Mouse (Mus musculus): ENCODE measurements around the gene Asna1. TPM values are rescaled to one million over a fixed set of nuclear protein-coding genes. Genes with fewer than 3 reads are reported as not detected.
A peak's percentile ranks its signal among the peaks of the same experiment; 100 is the strongest.

Asna1 gene
- polyA plus RNA-seq, 1 experiment from 2014 or later = 154 TPM

DNA sequence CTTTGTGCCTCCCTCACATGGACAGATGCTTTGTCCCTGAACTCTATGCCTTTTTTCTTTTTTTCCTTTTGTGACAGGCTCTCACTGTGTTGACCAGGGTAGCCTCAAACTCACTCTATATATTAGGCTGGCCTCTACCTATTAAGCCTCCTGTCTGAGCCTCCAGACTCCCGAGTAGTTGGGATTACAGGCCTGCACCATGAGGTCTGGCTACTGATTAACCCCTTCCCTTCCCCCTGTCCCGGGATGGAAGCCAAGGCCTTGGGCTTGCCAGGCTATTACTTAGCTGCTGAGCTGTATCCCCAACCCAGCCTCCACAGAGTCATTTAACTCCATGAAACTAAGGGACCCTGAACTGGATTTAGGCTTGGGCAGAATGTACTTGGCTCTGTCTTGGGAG, 40.1 kb upstream of the Asna1 start:
- peaks cover 8% of the 10 kb centered on the region for H3K4me1 ChIP-seq (ENCODE audit: insufficient read depth, low read length)
- no peaks in the 10 kb centered on the region for H3K27me3 ChIP-seq (ENCODE audit: insufficient read depth, low read length)
- H3K9ac ChIP-seq (replicated peaks; ENCODE audit: low read length) = no peak overlapping the region; the same call in 1 of the 2 replicates
- no peak overlapping the region for H3K4me3 ChIP-seq (ENCODE audit: low read length)
- no peak overlapping the region for H3K4me2 ChIP-seq (replicated peaks; ENCODE audit: low read depth, low read length)
- ATAC-seq (ENCODE audit: low FRiP score, low TSS enrichment) = peak; percentile 14; the same call in 1 of the 2 replicates
- H3K27ac ChIP-seq (ENCODE audit: low read length) = no peak overlapping the region
- 27% methylated on average over 2 of the region's 2 CpGs for WGBS
- peaks cover 9% of the 10 kb centered on the region for H3K36me3 ChIP-seq (ENCODE audit: insufficient read depth, low read length)
- no peaks in the 10 kb centered on the region for H3K9me3 ChIP-seq (ENCODE audit: low read length)

DNA sequence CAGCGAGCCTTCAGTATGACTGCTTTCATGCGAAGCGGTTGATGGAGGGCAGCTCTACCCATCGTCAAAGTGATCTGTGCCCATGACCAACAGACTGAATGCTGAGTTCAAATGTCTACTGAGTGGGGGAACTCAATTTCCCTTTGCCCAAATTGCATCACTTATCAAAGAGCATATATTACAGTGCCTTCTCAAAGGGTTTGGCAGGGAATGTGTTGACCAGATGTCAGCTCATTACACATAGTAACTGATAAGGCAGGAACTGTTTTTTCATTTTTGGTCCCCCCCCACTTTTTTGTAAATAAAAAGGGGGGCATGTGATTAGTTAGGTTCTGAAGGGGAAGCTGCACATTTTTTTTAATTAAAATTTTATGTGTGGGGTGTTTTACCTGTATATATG, 37.5 kb upstream of the Asna1 start:
- 94% methylated on average over 4 of the region's 4 CpGs for WGBS
- H3K4me2 ChIP-seq (replicated peaks; ENCODE audit: low read depth, low read length) = no peak overlapping the region
- peaks cover 9% of the 10 kb centered on the region for H3K36me3 ChIP-seq (ENCODE audit: insufficient read depth, low read length)
- H3K9me3 ChIP-seq (ENCODE audit: low read length) = no peaks in the 10 kb centered on the region
- ATAC-seq (ENCODE audit: low FRiP score, low TSS enrichment) = no peak
- no peak overlapping the region for H3K9ac ChIP-seq (replicated peaks; ENCODE audit: low read length)
- H3K4me3 ChIP-seq (ENCODE audit: low read length) = no peak overlapping the region
- no peak overlapping the region for H3K27ac ChIP-seq (ENCODE audit: low read length)
- peaks cover 8% of the 10 kb centered on the region for H3K4me1 ChIP-seq (ENCODE audit: insufficient read depth, low read length)
- H3K27me3 ChIP-seq (ENCODE audit: insufficient read depth, low read length) = no peaks in the 10 kb centered on the region

DNA sequence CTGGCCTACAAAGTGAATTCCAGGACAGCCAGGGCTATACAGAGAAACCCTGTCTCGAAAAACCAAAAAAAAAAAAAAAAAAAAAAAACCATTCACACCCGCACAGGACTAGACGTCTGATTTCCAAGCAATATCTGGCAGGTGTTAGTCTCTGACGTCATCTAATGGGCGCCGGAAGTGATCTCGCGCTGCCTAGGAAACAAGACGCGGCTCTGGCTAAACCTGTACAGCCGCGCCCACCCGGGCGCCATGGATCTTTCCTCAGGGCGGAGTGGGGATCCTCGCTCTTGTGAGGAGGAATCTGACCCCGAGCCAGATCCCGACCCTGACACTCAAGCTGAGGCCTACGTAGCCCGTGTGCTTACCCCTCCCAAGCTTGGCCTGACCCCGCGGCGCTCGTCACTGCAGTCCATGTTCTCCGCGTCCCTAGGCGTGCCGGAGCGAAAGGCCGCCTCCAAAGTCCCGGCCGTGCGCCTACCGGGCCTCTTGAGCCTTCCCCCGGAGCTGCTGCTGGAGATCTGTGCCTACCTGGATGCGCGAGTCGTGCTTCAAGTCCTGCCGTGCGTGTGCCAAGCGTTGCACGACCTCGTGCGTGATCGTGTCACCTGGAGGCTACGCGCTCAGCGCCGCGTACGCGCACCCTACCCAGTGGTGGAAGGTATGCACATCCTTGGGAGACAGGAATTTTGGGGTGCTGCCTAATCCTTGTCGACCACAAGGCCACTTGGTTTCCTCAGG, 35.0 kb upstream of the Asna1 start, which contains the start of gene Fbxw9:
Gene Fbxw9 (plus strand): TSS at position 177 of the 738 bp plus-strand sequence.
- Histone ChIP-seq H3K27ac (ENCODE audit: low read length) (no peak within 1 kb of the TSS), H3K4me2 (replicated peaks; ENCODE audit: low read depth, low read length) (peak within 1 kb of the TSS; percentile 95)

DNA sequence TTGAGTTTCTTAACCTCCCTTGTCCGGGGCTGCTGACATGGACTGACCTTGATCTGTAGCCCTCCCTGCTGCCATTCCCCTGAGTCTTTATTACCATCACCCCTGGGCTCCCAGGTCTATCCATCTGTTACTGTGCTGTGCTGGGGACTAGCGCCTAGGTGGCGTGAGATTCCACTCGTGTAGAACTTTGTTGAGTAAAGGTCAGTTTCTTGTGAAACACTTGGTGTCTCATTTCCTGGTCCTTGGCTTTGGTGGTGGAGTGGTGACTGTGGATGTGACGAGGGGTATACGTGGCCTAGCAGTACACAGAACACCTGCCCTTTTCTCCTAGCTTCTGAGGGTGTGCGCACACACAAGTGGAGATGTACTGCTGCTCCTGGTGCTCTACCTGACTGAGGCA, 32.3 kb upstream of the Asna1 start:
- Histone ChIP-seq H3K4me3 (ENCODE audit: low read length) (no peak overlapping the region), H3K4me1 (ENCODE audit: insufficient read depth, low read length) (peaks cover 8% of the 10 kb centered on the region), H3K9ac (replicated peaks; ENCODE audit: low read length) (no peak overlapping the region), H3K4me2 (replicated peaks; ENCODE audit: low read depth, low read length) (no peak overlapping the region), H3K27me3 (ENCODE audit: insufficient read depth, low read length) (no peaks in the 10 kb centered on the region), H3K36me3 (ENCODE audit: insufficient read depth, low read length) (peaks cover 40% of the 10 kb centered on the region), H3K27ac (ENCODE audit: low read length) (no peak overlapping the region), H3K9me3 (ENCODE audit: low read length) (no peaks in the 10 kb centered on the region)
- 81% methylated on average over 7 of the region's 7 CpGs for WGBS
- no peak for ATAC-seq (ENCODE audit: low FRiP score, low TSS enrichment)

More for the DNA sequence above, 35.0 kb upstream of the Asna1 start, which contains the start of gene Fbxw9:
- H3K4me1 ChIP-seq (ENCODE audit: insufficient read depth, low read length) = peaks cover 8% of the 10 kb centered on the region
- peak within 1 kb of the TSS; percentile 95 for H3K4me3 ChIP-seq (ENCODE audit: low read length)
- no peaks in the 10 kb centered on the region for H3K27me3 ChIP-seq (ENCODE audit: insufficient read depth, low read length)
- no peaks in the 10 kb centered on the region for H3K9me3 ChIP-seq (ENCODE audit: low read length)
- WGBS = under 1% methylated on average over 52 of the region's 53 CpGs
- H3K36me3 ChIP-seq (ENCODE audit: insufficient read depth, low read length) = peaks cover 18% of the 10 kb centered on the region
- peak within 1 kb of the TSS; percentile 79 for H3K9ac ChIP-seq (replicated peaks; ENCODE audit: low read length)
- peak; percentile 93 for ATAC-seq (ENCODE audit: low FRiP score, low TSS enrichment)

DNA sequence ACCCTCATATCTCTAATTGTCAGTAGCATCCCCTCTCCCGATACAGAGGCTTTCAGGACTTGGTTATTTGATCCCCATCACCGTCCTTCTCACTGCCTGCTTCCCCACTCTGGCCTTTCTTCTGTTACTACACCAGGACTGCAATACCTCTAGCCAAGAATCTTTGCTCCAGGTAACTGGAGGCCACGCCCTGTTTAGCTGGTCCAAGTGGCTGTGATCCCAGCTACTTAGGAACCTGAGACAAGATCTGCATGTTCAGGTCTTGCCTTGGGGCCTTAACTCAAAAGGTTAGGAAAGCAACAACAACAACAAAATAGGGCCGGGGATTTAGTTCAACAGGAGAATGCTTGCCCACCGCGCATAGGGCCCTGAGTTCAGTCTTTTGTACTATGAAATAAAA, 18.5 kb upstream of the Asna1 start:
- Histone ChIP-seq H3K4me2 (replicated peaks; ENCODE audit: low read depth, low read length) (no peak overlapping the region), H3K27me3 (ENCODE audit: insufficient read depth, low read length) (no peaks in the 10 kb centered on the region), H3K27ac (ENCODE audit: low read length) (no peak overlapping the region), H3K4me3 (ENCODE audit: low read length) (no peak overlapping the region), H3K36me3 (ENCODE audit: insufficient read depth, low read length) (peaks cover 70% of the 10 kb centered on the region), H3K9me3 (ENCODE audit: low read length) (no peaks in the 10 kb centered on the region), H3K9ac (replicated peaks; ENCODE audit: low read length) (no peak overlapping the region), H3K4me1 (ENCODE audit: insufficient read depth, low read length) (peaks cover 7% of the 10 kb centered on the region)
- 85% methylated on average over 6 of the region's 6 CpGs for WGBS
- ATAC-seq (ENCODE audit: low FRiP score, low TSS enrichment) = no peak

DNA sequence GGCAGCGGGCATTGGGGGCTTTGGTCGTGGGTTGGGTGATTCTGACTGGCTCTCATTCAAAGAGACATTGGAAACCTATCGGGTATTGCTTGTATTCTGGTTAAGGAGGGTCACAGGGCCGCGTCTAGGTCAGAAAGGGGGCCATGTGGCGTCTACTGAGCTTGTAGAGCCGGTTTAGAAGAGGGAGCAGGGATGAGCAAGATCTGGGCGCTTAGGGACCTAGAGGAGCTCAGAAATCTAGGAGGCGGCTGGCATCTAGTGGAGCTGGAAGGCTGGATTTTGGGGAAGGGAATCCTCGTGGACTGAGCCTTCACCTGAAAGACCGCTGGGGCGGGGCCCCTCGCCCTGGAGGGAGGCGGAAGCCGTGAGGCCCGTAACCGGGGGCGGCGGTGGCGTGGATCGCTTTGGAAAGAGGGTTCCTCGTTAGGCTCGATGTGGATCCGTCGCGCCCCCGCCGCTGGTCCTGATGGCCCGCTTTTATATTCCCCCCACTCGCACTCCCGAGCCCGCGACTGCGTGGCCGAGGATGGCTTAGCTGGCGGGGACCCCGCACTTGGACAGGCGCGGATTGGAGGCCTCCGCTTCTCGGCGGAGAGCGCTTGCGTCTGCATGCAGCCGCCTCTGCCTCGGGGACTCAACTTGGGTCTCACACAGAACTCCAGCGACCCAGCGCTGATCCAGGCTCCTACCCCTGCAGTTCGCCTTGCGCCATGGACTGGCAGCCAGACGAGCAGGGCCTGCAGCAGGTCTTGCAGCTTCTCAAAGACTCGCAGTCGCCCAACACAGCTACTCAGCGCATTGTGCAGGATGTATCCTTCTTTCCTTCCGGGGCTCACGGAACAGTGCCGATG, 12.8 kb upstream of the Asna1 start:
- Histone ChIP-seq H3K27ac (ENCODE audit: low read length) (peak overlapping the region; percentile 100), H3K4me3 (ENCODE audit: low read length) (peak overlapping the region; percentile 87), H3K4me2 (replicated peaks; ENCODE audit: low read depth, low read length) (peak overlapping the region; percentile 92), H3K27me3 (ENCODE audit: insufficient read depth, low read length) (no peaks in the 10 kb centered on the region), H3K9ac (replicated peaks; ENCODE audit: low read length) (peak overlapping the region; percentile 96), H3K4me1 (ENCODE audit: insufficient read depth, low read length) (peaks cover 26% of the 10 kb centered on the region), H3K9me3 (ENCODE audit: low read length) (no peaks in the 10 kb centered on the region), H3K36me3 (ENCODE audit: insufficient read depth, low read length) (peaks cover 20% of the 10 kb centered on the region)
- no peak for ATAC-seq (ENCODE audit: low FRiP score, low TSS enrichment)
- WGBS = 0% methylated on average over 56 of the region's 57 CpGs

DNA sequence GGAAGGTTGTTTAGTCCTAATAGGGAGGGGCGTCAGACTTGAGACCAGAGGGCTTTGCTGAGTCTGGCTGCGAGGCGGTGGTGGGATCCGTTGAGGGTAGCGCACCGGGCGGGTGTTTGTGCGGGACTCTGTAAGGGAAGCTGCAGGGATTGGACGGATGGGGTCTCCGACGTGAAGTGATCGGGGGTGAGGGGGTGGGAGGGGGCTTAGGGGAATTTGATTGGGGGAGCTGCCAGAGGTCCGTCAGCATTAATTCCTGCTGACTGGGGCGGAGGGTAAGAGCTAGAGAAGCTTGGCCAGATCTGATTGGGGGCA, 12.2 kb upstream of the Asna1 start:
- H3K9ac ChIP-seq (replicated peaks; ENCODE audit: low read length) = peak overlapping the region; percentile 96
- H3K36me3 ChIP-seq (ENCODE audit: insufficient read depth, low read length) = peaks cover 24% of the 10 kb centered on the region
- H3K4me3 ChIP-seq (ENCODE audit: low read length) = peak overlapping the region; percentile 87
- H3K4me2 ChIP-seq (replicated peaks; ENCODE audit: low read depth, low read length) = peak overlapping the region; percentile 92
- peak; percentile 59 for ATAC-seq (ENCODE audit: low FRiP score, low TSS enrichment)
- H3K27me3 ChIP-seq (ENCODE audit: insufficient read depth, low read length) = no peaks in the 10 kb centered on the region
- peaks cover 26% of the 10 kb centered on the region for H3K4me1 ChIP-seq (ENCODE audit: insufficient read depth, low read length)
- WGBS = 0% methylated on average over 14 of the region's 14 CpGs
- H3K27ac ChIP-seq (ENCODE audit: low read length) = peak overlapping the region; percentile 100
- H3K9me3 ChIP-seq (ENCODE audit: low read length) = no peaks in the 10 kb centered on the region

DNA sequence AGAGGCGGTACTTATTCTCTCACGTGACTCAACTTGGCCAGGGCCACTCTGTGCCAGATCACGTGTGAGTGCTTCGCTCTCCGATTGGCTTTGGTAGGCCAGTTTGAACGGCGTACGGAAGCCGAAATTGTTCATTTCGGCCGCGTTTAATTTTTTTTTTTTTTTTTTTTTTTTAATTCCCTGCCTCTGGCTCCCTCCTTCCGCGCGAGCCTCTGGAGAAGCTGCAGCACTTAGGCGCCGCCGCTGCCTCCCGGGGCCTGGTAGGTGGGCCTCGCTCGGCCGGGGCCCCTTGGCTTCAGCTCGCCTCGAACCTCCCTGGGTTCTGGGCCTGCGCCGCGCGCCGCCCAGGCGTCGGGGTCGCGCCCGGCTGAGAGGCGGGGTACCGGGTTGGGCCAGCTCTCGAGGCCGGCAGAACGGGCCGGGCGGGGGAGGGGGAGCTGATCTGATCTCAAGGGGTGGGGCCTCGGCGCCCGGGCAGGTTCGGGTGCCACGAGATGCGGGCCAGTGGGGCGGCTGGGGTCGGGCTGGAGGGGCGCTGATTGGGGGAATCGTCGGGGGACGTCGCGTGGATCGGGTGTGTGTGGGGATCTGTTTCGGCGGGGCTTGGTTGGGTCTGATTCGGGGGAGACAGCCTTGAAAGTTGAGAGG, 11.8 kb upstream of the Asna1 start, which contains the start of gene Tnpo2:
Gene Tnpo2 (plus strand): TSS at position 198 of the 648 bp plus-strand sequence.
- H3K4me2 ChIP-seq (replicated peaks; ENCODE audit: low read depth, low read length) = peak within 1 kb of the TSS; percentile 92
- peak; percentile 92 for ATAC-seq (ENCODE audit: low FRiP score, low TSS enrichment)
- peak within 1 kb of the TSS; percentile 87 for H3K4me3 ChIP-seq (ENCODE audit: low read length)
- WGBS = under 1% methylated on average over 59 of the region's 59 CpGs
- H3K9me3 ChIP-seq (ENCODE audit: low read length) = no peaks in the 10 kb centered on the region
- no peaks in the 10 kb centered on the region for H3K27me3 ChIP-seq (ENCODE audit: insufficient read depth, low read length)
- H3K36me3 ChIP-seq (ENCODE audit: insufficient read depth, low read length) = peaks cover 24% of the 10 kb centered on the region
- peaks cover 26% of the 10 kb centered on the region for H3K4me1 ChIP-seq (ENCODE audit: insufficient read depth, low read length)
- H3K27ac ChIP-seq (ENCODE audit: low read length) = peak within 1 kb of the TSS; percentile 100
- peak within 1 kb of the TSS; percentile 96 for H3K9ac ChIP-seq (replicated peaks; ENCODE audit: low read length)

DNA sequence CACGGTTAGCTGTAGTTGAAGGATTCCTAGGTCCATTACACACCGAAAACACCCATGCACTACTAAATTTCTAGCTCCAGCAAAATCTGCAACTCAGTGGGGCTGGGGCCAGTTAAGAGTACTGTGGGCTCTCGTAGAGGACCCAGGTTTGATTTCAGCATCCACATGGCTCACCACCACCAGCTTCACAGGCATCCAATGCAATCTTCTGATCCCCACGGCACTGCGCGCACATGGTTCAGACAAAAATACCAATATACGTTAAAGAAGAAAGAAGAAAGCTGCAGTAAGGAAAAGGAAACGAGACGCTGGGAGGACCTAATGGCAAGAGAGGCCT, 11.3 kb upstream of the Asna1 start:
- under 1% methylated on average over 9 of the region's 9 CpGs for WGBS
- Histone ChIP-seq H3K36me3 (ENCODE audit: insufficient read depth, low read length) (peaks cover 26% of the 10 kb centered on the region), H3K27me3 (ENCODE audit: insufficient read depth, low read length) (no peaks in the 10 kb centered on the region), H3K4me2 (replicated peaks; ENCODE audit: low read depth, low read length) (peak overlapping the region; percentile 83), H3K27ac (ENCODE audit: low read length) (peak overlapping the region; percentile 100), H3K4me3 (ENCODE audit: low read length) (peak overlapping the region; percentile 87), H3K9ac (replicated peaks; ENCODE audit: low read length) (peak overlapping the region; percentile 87), H3K4me1 (ENCODE audit: insufficient read depth, low read length) (peaks cover 26% of the 10 kb centered on the region), H3K9me3 (ENCODE audit: low read length) (no peaks in the 10 kb centered on the region)
- peak; percentile 33 for ATAC-seq (ENCODE audit: low FRiP score, low TSS enrichment)

All from kidney, embryonic 16.5 days (tissue).